Mouse (Mus musculus) heart, embryonic 13.5 days (tissue): ENCODE measurements around the gene Bean1. TPM values are rescaled to one million over a fixed set of nuclear protein-coding genes. Genes with fewer than 3 reads are reported as not detected.

ENCODE experiments used
- ATAC-seq: fragments of 200-750 bp; cut with Nextera tagmentation; 2 replicates; pipeline ENCODE4 v1.8.0; 2017; ENCODE audit warnings: moderate TSS enrichment; ENCODE audit not compliant: insufficient number of reproducible peaks, low FRiP score, low TSS enrichment; ENCODE audit errors: extremely low read depth
- H3K27ac ChIP-seq: fragments of 300-500 bp; sonication (generic); replicated peaks from 2 replicates; pipeline ENCODE4 v1.5.1; 2015; ENCODE audit warnings: moderate library complexity, mild to moderate bottlenecking, inconsistent platforms
- H3K27me3 ChIP-seq: fragments of 300-500 bp; sonication (generic); replicated peaks from 2 replicates; pipeline ENCODE4 v1.6.1; 2015; ENCODE audit warnings: mild to moderate bottlenecking, inconsistent platforms
- H3K36me3 ChIP-seq: fragments of 300-500 bp; sonication (generic); 2 replicates; pipeline ENCODE4 v1.6.1; 2015; ENCODE audit warnings: mild to moderate bottlenecking, inconsistent platforms
- H3K4me1 ChIP-seq: fragments of 300-500 bp; sonication (generic); 2 replicates; pipeline ENCODE4 v1.6.1; 2015; ENCODE audit warnings: inconsistent platforms
- H3K4me2 ChIP-seq: fragments of 300-500 bp; sonication (generic); 2 replicates; pipeline ENCODE4 v1.6.1; 2015; ENCODE audit warnings: inconsistent platforms, mild to moderate bottlenecking, moderate library complexity
- H3K4me3 ChIP-seq: fragments of 300-500 bp; sonication (generic); 2 replicates; pipeline ENCODE4 v1.5.1; 2015; ENCODE audit warnings: moderate library complexity, mild to moderate bottlenecking, inconsistent platforms
- H3K9ac ChIP-seq: fragments of 300-500 bp; sonication (generic); 2 replicates; pipeline ENCODE4 v1.6.1; 2015; ENCODE audit warnings: inconsistent platforms, mild to moderate bottlenecking, moderate library complexity
- H3K9me3 ChIP-seq: fragments of 300-500 bp; sonication (generic); 2 replicates; pipeline ENCODE4 v1.6.1; 2016; ENCODE audit warnings: inconsistent platforms
- WGBS: fragments of 180-500 bp; shearing (Covaris S2); methylation state at CpG from one replicate; pipeline ENCODE4 v1.1.7; 2015; ENCODE audit warnings: mixed read lengths; 5-methylcytosine and 5-hydroxymethylcytosine counted together
- polyA plus RNA-seq: library from polyadenylated mRNA; unstranded; fragments of >200 nt; fragmentation: Nextera tagmentation; extraction: Ambion mirVana; gene quantifications from 2 replicates; pipeline ENCODE4 v1.2.1, GENCODE M21; 2015

Bean1 gene
- polyA plus RNA-seq, 1 experiment from 2014 or later, result 0.55 TPM

GRCm38 (mm10) chr8:104205292-104205691 is 35.0 kb downstream of the Bean1 start:
- ATAC-seq, result no peak
- 64% methylated on average over 3 of the region's 3 CpGs for WGBS

GRCm38 (mm10) chr8:104217601-104218000 is 47.4 kb downstream of the Bean1 start:
- Histone ChIP-seq H3K27ac (no peak overlapping the region), H3K4me2 (no peak overlapping the region), H3K36me3 (no peaks in the 10 kb centered on the region), H3K9me3 (no peaks in the 10 kb centered on the region), H3K4me1 (no peaks in the 10 kb centered on the region), H3K9ac (no peak overlapping the region), H3K27me3 (no peaks in the 10 kb centered on the region; the same call in 1 of the 2 replicates), H3K4me3 (no peak overlapping the region)
- no peak for ATAC-seq
- WGBS, result 74% methylated on average over 5 of the region's 5 CpGs

More at GRCm38 (mm10) chr8:104205292-104205691, 35.0 kb downstream of the Bean1 start:
- peaks cover 5% of the 10 kb centered on the region; the same call in 1 of the 2 replicates for H3K27me3 ChIP-seq
- H3K4me1 ChIP-seq, result no peaks in the 10 kb centered on the region
- no peak overlapping the region for H3K4me2 ChIP-seq
- peaks cover 8% of the 10 kb centered on the region; the same call in 1 of the 2 replicates for H3K9me3 ChIP-seq
- no peak overlapping the region for H3K9ac ChIP-seq
- no peak overlapping the region for H3K4me3 ChIP-seq
- H3K27ac ChIP-seq, result no peak overlapping the region
- H3K36me3 ChIP-seq, result no peaks in the 10 kb centered on the region

- H3K27me3 ChIP-seq, result no peaks in the 10 kb centered on the region; the same call in 1 of the 2 replicates
- H3K4me1 ChIP-seq, result no peaks in the 10 kb centered on the region
- peaks cover 4% of the 10 kb centered on the region; the same call in 1 of the 2 replicates for H3K9me3 ChIP-seq
- H3K36me3 ChIP-seq, result peaks cover 6% of the 10 kb centered on the region; the same call in 1 of the 2 replicates
- H3K4me3 ChIP-seq, result peak overlapping the region; percentile 20; the same call in 1 of the 2 replicates
- WGBS, result 22% methylated on average over 11 of the region's 11 CpGs
- H3K9ac ChIP-seq, result peak overlapping the region; percentile 1; the same call in 1 of the 2 replicates
- no peak for ATAC-seq
- peak overlapping the region; percentile 56 for H3K4me2 ChIP-seq
- no peak overlapping the region for H3K27ac ChIP-seq
These were observed 48.8 kb downstream of the Bean1 start for GRCm38 (mm10) chr8:104219079-104219478.

GRCm38 (mm10) chr8:104219806-104220205 is 49.6 kb downstream of the Bean1 start:
- Histone ChIP-seq H3K9me3 (peaks cover 10% of the 10 kb centered on the region; the same call in 1 of the 2 replicates), H3K9ac (no peak overlapping the region), H3K4me2 (no peak overlapping the region), H3K4me3 (no peak overlapping the region), H3K4me1 (no peaks in the 10 kb centered on the region), H3K36me3 (peaks cover 13% of the 10 kb centered on the region), H3K27ac (no peak overlapping the region), H3K27me3 (no peaks in the 10 kb centered on the region; the same call in 1 of the 2 replicates)
- ATAC-seq, result no peak
- 36% methylated on average over 5 of the region's 5 CpGs for WGBS

- Histone ChIP-seq H3K36me3 (peaks cover 84% of the 10 kb centered on the region), H3K4me2 (no peak overlapping the region), H3K9me3 (peaks cover 10% of the 10 kb centered on the region; the same call in 1 of the 2 replicates), H3K27ac (no peak overlapping the region), H3K27me3 (no peaks in the 10 kb centered on the region), H3K9ac (no peak overlapping the region), H3K4me1 (no peaks in the 10 kb centered on the region), H3K4me3 (no peak overlapping the region)
- no peak for ATAC-seq
- 83% methylated on average over 5 of the region's 5 CpGs for WGBS
These were observed 56.8 kb downstream of the Bean1 start for GRCm38 (mm10) chr8:104227048-104227447.

GRCm38 (mm10) chr8:104230377-104230776 is 60.1 kb downstream of the Bean1 start:
- WGBS, result 76% methylated on average over 9 of the region's 9 CpGs
- peaks cover 87% of the 10 kb centered on the region for H3K36me3 ChIP-seq

GRCm38 (mm10) chr8:104232039-104232438 is 61.8 kb downstream of the Bean1 start:
- no peak overlapping the region for H3K9ac ChIP-seq
- H3K36me3 ChIP-seq, result peaks cover 87% of the 10 kb centered on the region
- H3K9me3 ChIP-seq, result no peaks in the 10 kb centered on the region
- no peaks in the 10 kb centered on the region for H3K27me3 ChIP-seq
- ATAC-seq, result no peak
- H3K27ac ChIP-seq, result no peak overlapping the region
- WGBS, result 83% methylated on average over 4 of the region's 4 CpGs
- no peak overlapping the region for H3K4me2 ChIP-seq
- no peak overlapping the region for H3K4me3 ChIP-seq
- no peaks in the 10 kb centered on the region for H3K4me1 ChIP-seq

More at GRCm38 (mm10) chr8:104230377-104230776, 60.1 kb downstream of the Bean1 start:
- ATAC-seq, result no peak
- Histone ChIP-seq H3K27me3 (no peaks in the 10 kb centered on the region), H3K4me3 (no peak overlapping the region), H3K9ac (no peak overlapping the region), H3K27ac (no peak overlapping the region), H3K4me1 (no peaks in the 10 kb centered on the region), H3K4me2 (no peak overlapping the region), H3K9me3 (no peaks in the 10 kb centered on the region)

GRCm38 (mm10) chr8:104232919-104233318 is 62.7 kb downstream of the Bean1 start:
- Histone ChIP-seq H3K36me3 (peaks cover 87% of the 10 kb centered on the region), H3K4me1 (no peaks in the 10 kb centered on the region), H3K9ac (no peak overlapping the region), H3K9me3 (no peaks in the 10 kb centered on the region), H3K27me3 (no peaks in the 10 kb centered on the region), H3K27ac (no peak overlapping the region), H3K4me3 (no peak overlapping the region), H3K4me2 (no peak overlapping the region)
- 82% methylated on average over 5 of the region's 5 CpGs for WGBS
- ATAC-seq, result no peak

GRCm38 (mm10) chr8:104234573-104234972 is 64.3 kb downstream of the Bean1 start:
- no peak overlapping the region for H3K27ac ChIP-seq
- no peaks in the 10 kb centered on the region for H3K4me1 ChIP-seq
- no peaks in the 10 kb centered on the region for H3K27me3 ChIP-seq
- H3K9me3 ChIP-seq, result no peaks in the 10 kb centered on the region
- 41% methylated on average over 6 of the region's 6 CpGs for WGBS
- H3K36me3 ChIP-seq, result peaks cover 88% of the 10 kb centered on the region
- H3K4me2 ChIP-seq, result no peak overlapping the region
- ATAC-seq, result no peak
- H3K4me3 ChIP-seq, result no peak overlapping the region
- H3K9ac ChIP-seq, result no peak overlapping the region

GRCm38 (mm10) chr8:104239418-104239861 is 69.2 kb downstream of the Bean1 start:
- Histone ChIP-seq H3K36me3 (peaks cover 91% of the 10 kb centered on the region), H3K4me1 (no peaks in the 10 kb centered on the region), H3K9ac (no peak overlapping the region), H3K27ac (no peak overlapping the region), H3K27me3 (no peaks in the 10 kb centered on the region), H3K9me3 (no peaks in the 10 kb centered on the region), H3K4me2 (no peak overlapping the region), H3K4me3 (no peak overlapping the region)
- WGBS, result 62% methylated on average over 10 of the region's 10 CpGs
- no peak for ATAC-seq

- 75% methylated on average over 12 of the region's 12 CpGs for WGBS
- Histone ChIP-seq H3K4me3 (no peak overlapping the region), H3K4me2 (no peak overlapping the region), H3K9ac (no peak overlapping the region), H3K4me1 (peaks cover 5% of the 10 kb centered on the region), H3K9me3 (no peaks in the 10 kb centered on the region), H3K27me3 (no peaks in the 10 kb centered on the region), H3K36me3 (peaks cover 85% of the 10 kb centered on the region), H3K27ac (no peak overlapping the region)
- no peak for ATAC-seq
These were observed 71.9 kb downstream of the Bean1 start for GRCm38 (mm10) chr8:104242038-104242644.

GRCm38 (mm10) chr8:104246621-104247020 is 76.4 kb downstream of the Bean1 start:
- Histone ChIP-seq H3K27ac (no peak overlapping the region), H3K36me3 (peaks cover 40% of the 10 kb centered on the region), H3K9me3 (no peaks in the 10 kb centered on the region), H3K4me2 (no peak overlapping the region), H3K4me1 (peaks cover 21% of the 10 kb centered on the region), H3K27me3 (no peaks in the 10 kb centered on the region), H3K9ac (peak overlapping the region; percentile 33), H3K4me3 (no peak overlapping the region)
- 84% methylated on average over 4 of the region's 4 CpGs for WGBS
- ATAC-seq, result no peak
